Mouse (Mus musculus): ENCODE results near the gene Kbtbd4. TPM values are rescaled to one million over a fixed set of nuclear protein-coding genes. Genes with fewer than 3 reads are reported as not detected.

Kbtbd4 gene
- polyA plus RNA-seq (2015; fragmentation: Nextera tagmentation; extraction: Ambion mirVana): 29.7 and 32.4 TPM in 2 replicates

DNA sequence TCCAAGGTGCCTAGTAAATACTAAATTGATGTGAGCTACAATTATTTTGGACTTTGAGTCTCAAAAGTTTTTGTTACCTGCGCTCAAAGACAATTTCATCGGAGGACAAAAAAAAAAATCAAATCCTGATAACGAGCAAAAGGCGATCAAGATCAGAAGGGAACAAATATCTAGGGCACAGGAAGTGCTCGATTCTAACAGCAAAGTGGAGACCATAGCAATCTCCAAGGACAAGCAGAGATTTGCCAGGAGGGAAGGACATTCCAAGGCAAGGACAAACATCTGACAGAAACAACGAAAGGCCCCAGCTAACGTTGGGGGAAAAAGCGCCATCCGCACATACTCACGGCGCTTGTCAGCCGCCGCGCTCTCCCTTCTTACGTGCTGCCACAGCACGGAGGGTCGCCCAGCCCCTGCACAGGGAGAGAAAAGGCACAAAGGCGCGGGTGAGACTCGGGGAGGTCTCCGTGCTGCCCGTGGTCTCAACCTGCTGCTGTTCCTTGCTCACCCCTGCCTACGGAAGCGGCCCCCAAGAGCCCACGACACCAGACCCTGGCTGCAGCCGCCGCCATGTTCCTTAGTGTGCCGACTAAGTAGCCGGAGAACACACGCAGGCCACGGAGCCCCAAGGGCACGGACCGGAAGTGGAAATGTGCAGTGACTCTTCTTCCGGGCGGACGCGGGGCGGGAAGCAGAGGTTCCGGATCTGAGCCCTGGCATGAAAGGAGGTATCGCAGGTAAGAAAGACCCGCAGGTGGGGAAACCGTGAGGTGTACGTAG lies at the start of gene Kbtbd4, which contains the start of gene Ndufs3:
Gene Kbtbd4 (plus strand): TSS at position 665 of the 780 bp plus-strand sequence.
Gene Ndufs3 (minus strand): TSS at position 752 of the 780 bp plus-strand sequence.
- peak; percentile 90 for ATAC-seq (ENCODE audit: insufficient read depth, low FRiP score)
- WGBS: under 1% methylated on average over 43 of the region's 43 CpGs
- H3K36me3 ChIP-seq (ENCODE audit: control insufficient read depth, insufficient read depth, low read length): peaks cover 5% of the 10 kb centered on the region; the same call in 1 of the 2 replicates
- peaks cover 19% of the 10 kb centered on the region for H3K4me1 ChIP-seq (ENCODE audit: control insufficient read depth, insufficient read depth, low read length)
- H3K27me3 ChIP-seq (ENCODE audit: control insufficient read depth, insufficient read depth, low read length): no peaks in the 10 kb centered on the region
- no peaks in the 10 kb centered on the region for H3K9me3 ChIP-seq (replicated peaks; ENCODE audit: control insufficient read depth, low read length)
- H3K9ac ChIP-seq (ENCODE audit: low read length): peak within 1 kb of the TSS; percentile 94
- H3K4me3 ChIP-seq (replicated peaks; ENCODE audit: low read length): peak within 1 kb of the TSS; percentile 75
- H3K27ac ChIP-seq (ENCODE audit: low read length): peak within 1 kb of the TSS; percentile 90
- H3K4me2 ChIP-seq (ENCODE audit: low read depth, low read length): peak within 1 kb of the TSS; percentile 73

DNA sequence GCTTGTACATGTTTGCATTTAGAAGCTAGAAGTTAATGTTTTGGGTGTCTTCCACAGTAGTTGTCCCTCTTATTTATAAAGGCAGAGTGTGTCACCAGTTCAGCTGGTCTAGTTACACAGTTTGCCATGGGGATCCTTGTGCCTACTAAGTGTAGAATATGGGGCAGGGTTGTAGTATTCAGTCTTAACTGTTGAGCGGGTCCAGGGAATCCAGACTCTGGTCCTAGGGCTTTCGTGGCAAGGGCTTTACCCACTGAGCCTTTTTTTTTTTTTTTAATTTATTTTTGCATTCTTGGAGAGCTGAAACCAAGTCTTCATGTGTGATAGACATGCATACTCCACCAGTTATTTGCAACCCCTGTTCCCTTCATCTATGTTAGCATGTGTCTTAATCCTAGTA lies 43.1 kb upstream of the Kbtbd4 start:
- Histone ChIP-seq H3K4me3 (replicated peaks; ENCODE audit: low read length) (no peak overlapping the region), H3K27me3 (ENCODE audit: control insufficient read depth, insufficient read depth, low read length) (no peaks in the 10 kb centered on the region), H3K9me3 (replicated peaks; ENCODE audit: control insufficient read depth, low read length) (no peaks in the 10 kb centered on the region), H3K36me3 (ENCODE audit: control insufficient read depth, insufficient read depth, low read length) (peaks cover 28% of the 10 kb centered on the region), H3K27ac (ENCODE audit: low read length) (no peak overlapping the region), H3K4me1 (ENCODE audit: control insufficient read depth, insufficient read depth, low read length) (no peaks in the 10 kb centered on the region), H3K4me2 (ENCODE audit: low read depth, low read length) (no peak overlapping the region), H3K9ac (ENCODE audit: low read length) (no peak overlapping the region)
- ATAC-seq (ENCODE audit: insufficient read depth, low FRiP score): no peak
- WGBS: 95% methylated on average over 2 of the region's 2 CpGs

DNA sequence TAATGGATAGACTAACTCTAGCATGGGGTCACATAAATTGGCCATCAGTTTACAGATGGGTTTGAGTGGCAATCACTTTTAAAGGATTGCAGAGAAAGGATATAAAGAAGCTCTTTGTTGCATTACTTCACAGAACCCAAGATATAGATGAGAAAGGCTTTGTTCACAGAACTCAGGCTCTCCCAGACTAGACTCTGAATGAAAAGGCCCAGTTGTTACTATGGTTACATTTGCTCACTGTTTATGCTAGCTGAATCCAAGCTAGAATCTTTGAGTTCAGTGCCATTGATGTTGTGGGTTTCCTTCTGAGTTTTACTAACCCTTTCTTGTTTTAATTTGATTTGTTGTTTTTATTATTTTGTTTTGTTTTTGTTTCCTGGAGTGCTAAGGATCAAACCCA lies 40.4 kb upstream of the Kbtbd4 start:
- Histone ChIP-seq H3K27ac (ENCODE audit: low read length) (no peak overlapping the region), H3K9ac (ENCODE audit: low read length) (no peak overlapping the region), H3K36me3 (ENCODE audit: control insufficient read depth, insufficient read depth, low read length) (peaks cover 28% of the 10 kb centered on the region), H3K27me3 (ENCODE audit: control insufficient read depth, insufficient read depth, low read length) (no peaks in the 10 kb centered on the region), H3K4me2 (ENCODE audit: low read depth, low read length) (no peak overlapping the region), H3K9me3 (replicated peaks; ENCODE audit: control insufficient read depth, low read length) (no peaks in the 10 kb centered on the region), H3K4me1 (ENCODE audit: control insufficient read depth, insufficient read depth, low read length) (no peaks in the 10 kb centered on the region), H3K4me3 (replicated peaks; ENCODE audit: low read length) (no peak overlapping the region)
- ATAC-seq (ENCODE audit: insufficient read depth, low FRiP score): no peak

DNA sequence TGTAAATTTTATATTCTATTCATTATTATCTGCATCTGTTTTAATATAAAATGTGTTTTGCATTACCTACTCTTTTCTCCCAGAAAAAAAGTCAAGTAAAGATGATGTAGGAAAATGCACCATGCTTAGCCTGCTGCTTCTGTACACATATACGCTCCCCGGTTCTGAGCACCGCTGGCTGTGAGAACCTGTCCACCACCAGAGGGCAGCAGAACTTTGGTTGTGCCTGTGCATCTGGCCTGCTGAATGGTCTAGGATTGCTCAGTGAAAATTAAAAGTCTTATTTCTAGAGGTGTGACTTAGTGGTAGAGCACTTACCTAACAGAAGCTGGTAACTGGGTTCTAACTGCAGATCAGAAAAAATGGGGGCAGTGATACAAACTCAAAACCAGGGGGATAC lies 38.0 kb upstream of the Kbtbd4 start:
- Histone ChIP-seq H3K36me3 (ENCODE audit: control insufficient read depth, insufficient read depth, low read length) (peaks cover 27% of the 10 kb centered on the region), H3K4me3 (replicated peaks; ENCODE audit: low read length) (no peak overlapping the region), H3K27ac (ENCODE audit: low read length) (no peak overlapping the region), H3K4me1 (ENCODE audit: control insufficient read depth, insufficient read depth, low read length) (peaks cover 10% of the 10 kb centered on the region), H3K9ac (ENCODE audit: low read length) (no peak overlapping the region), H3K9me3 (replicated peaks; ENCODE audit: control insufficient read depth, low read length) (no peaks in the 10 kb centered on the region), H3K27me3 (ENCODE audit: control insufficient read depth, insufficient read depth, low read length) (no peaks in the 10 kb centered on the region), H3K4me2 (ENCODE audit: low read depth, low read length) (no peak overlapping the region)
- 15% methylated on average over 3 of the region's 3 CpGs for whole genome bisulfite sequencing
- peak; percentile 85; the same call in 1 of the 2 replicates for ATAC-seq (ENCODE audit: insufficient read depth, low FRiP score)

DNA sequence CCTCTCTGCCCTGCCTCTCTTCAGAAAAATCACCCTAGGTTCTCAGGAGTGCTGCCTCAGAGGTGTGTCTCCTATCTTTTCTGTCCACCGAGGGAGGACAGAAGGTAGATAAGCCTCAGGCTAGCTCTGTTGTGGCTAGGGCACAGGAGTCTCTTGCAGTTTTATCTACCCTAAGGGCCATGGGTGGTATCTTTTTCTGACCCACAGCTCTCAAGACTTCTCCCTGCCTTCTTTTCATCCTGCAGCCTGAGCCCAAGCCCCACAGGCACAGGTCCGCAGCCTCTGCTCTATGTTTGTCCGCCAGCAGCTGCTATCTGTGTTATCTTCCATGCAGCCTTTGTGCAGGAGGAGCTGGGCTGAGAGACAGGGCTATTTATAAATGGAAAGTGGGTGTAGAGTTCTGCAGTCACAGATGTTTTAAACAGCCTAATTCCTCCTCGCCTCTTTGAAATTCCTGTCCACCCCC lies 34.4 kb upstream of the Kbtbd4 start:
- H3K4me1 ChIP-seq (ENCODE audit: control insufficient read depth, insufficient read depth, low read length): peaks cover 10% of the 10 kb centered on the region
- H3K27me3 ChIP-seq (ENCODE audit: control insufficient read depth, insufficient read depth, low read length): no peaks in the 10 kb centered on the region
- 9% methylated on average over 4 of the region's 4 CpGs for WGBS
- H3K9ac ChIP-seq (ENCODE audit: low read length): no peak overlapping the region
- no peak overlapping the region for H3K4me2 ChIP-seq (ENCODE audit: low read depth, low read length)
- H3K9me3 ChIP-seq (replicated peaks; ENCODE audit: control insufficient read depth, low read length): no peaks in the 10 kb centered on the region
- H3K27ac ChIP-seq (ENCODE audit: low read length): no peak overlapping the region
- peak; percentile 78 for ATAC-seq (ENCODE audit: insufficient read depth, low FRiP score)
- H3K36me3 ChIP-seq (ENCODE audit: control insufficient read depth, insufficient read depth, low read length): peaks cover 9% of the 10 kb centered on the region
- H3K4me3 ChIP-seq (replicated peaks; ENCODE audit: low read length): no peak overlapping the region

DNA sequence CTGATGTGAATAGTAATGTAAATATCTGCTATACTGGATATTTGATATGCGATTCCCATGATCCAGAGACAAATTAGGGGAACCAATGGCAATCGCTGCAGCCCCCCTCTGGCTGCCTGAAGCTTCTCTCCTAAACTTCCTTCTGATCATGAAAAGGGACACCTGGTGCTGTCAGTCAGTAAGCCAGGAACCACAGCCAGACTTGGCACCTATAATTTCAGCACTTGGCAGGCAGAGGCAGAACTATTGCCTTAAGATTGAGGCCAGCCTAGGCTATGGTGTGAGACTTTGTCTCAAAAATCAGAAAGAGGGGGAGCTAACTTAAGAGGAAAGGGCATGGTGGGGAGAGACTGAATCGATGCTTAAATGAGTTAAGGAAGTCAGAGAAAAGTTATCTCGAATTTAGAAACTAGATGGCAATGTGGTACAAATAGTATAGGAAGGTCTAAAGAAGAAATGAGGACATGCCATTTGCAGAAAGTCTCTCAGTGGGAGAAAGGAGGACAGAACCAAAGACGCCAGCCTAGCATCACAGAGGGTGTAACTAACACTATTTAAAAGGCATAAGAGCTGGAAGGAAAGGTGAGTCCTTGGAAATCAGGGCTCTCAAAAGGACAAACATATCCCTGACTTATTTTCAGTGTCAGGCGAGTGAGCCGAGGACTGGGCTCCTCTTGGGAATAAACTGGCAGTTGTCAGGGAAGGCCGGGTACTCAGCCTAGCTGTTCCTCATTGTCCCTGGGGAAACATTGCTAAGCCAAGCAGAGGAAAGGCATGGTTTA lies 33.2 kb upstream of the Kbtbd4 start:
- H3K27ac ChIP-seq (ENCODE audit: low read length): no peak overlapping the region
- no peak overlapping the region for H3K4me2 ChIP-seq (ENCODE audit: low read depth, low read length)
- no peaks in the 10 kb centered on the region for H3K9me3 ChIP-seq (replicated peaks; ENCODE audit: control insufficient read depth, low read length)
- no peak overlapping the region for H3K9ac ChIP-seq (ENCODE audit: low read length)
- WGBS: 60% methylated on average over 8 of the region's 8 CpGs
- H3K4me3 ChIP-seq (replicated peaks; ENCODE audit: low read length): no peak overlapping the region
- no peaks in the 10 kb centered on the region for H3K36me3 ChIP-seq (ENCODE audit: control insufficient read depth, insufficient read depth, low read length)
- ATAC-seq (ENCODE audit: insufficient read depth, low FRiP score): no peak
- H3K27me3 ChIP-seq (ENCODE audit: control insufficient read depth, insufficient read depth, low read length): no peaks in the 10 kb centered on the region
- H3K4me1 ChIP-seq (ENCODE audit: control insufficient read depth, insufficient read depth, low read length): peaks cover 10% of the 10 kb centered on the region

DNA sequence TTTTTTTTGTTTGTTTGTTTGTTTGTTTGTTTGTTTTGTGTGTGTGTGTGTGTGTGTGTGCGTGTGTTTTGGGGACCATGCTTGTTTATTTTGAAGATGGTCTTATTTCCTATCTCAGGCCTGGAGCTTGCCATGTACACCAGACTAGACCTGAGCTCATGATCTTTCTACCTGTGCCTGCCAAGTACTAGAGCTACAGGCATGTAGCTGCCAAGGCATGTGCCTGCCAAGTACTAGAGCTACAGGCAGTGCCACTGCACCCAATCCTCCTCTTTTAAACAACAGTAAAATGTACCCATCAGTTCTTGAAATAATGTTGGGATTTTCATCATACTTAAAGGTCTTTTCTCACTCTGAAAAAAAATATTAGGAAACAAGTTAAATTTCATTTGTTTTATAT lies 30.5 kb upstream of the Kbtbd4 start:
- Histone ChIP-seq H3K27ac (ENCODE audit: low read length) (no peak overlapping the region), H3K36me3 (ENCODE audit: control insufficient read depth, insufficient read depth, low read length) (no peaks in the 10 kb centered on the region), H3K9ac (ENCODE audit: low read length) (no peak overlapping the region), H3K9me3 (replicated peaks; ENCODE audit: control insufficient read depth, low read length) (no peaks in the 10 kb centered on the region), H3K4me2 (ENCODE audit: low read depth, low read length) (no peak overlapping the region), H3K4me3 (replicated peaks; ENCODE audit: low read length) (no peak overlapping the region), H3K4me1 (ENCODE audit: control insufficient read depth, insufficient read depth, low read length) (peaks cover 10% of the 10 kb centered on the region), H3K27me3 (ENCODE audit: control insufficient read depth, insufficient read depth, low read length) (no peaks in the 10 kb centered on the region)
- no peak for ATAC-seq (ENCODE audit: insufficient read depth, low FRiP score)
- 71% methylated on average over 1 of the region's 1 CpGs for WGBS

DNA sequence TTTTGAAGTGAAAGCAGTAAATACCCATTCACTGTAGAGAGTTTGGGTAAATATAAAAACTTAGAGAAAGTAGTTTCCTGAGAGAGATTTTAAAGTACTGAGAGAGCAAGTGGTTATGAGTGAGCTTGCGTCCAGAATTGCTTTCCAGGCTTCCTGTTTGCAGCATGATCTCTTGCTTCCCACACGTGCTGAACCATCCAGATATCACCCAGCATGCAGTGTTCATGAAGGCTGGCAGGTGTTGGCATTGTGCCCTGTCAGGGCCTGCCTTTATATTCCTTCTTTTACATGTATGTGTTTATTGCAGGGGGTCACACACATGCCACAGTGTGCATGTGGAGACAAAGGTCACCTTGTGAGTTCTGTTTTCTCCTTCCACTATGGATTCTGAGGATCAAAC lies 29.3 kb upstream of the Kbtbd4 start:
- no peak overlapping the region for H3K4me3 ChIP-seq (replicated peaks; ENCODE audit: low read length)
- no peaks in the 10 kb centered on the region for H3K36me3 ChIP-seq (ENCODE audit: control insufficient read depth, insufficient read depth, low read length)
- ATAC-seq (ENCODE audit: insufficient read depth, low FRiP score): no peak
- H3K9me3 ChIP-seq (replicated peaks; ENCODE audit: control insufficient read depth, low read length): no peaks in the 10 kb centered on the region
- no peak overlapping the region for H3K27ac ChIP-seq (ENCODE audit: low read length)
- peaks cover 4% of the 10 kb centered on the region for H3K4me1 ChIP-seq (ENCODE audit: control insufficient read depth, insufficient read depth, low read length)
- no peak overlapping the region for H3K9ac ChIP-seq (ENCODE audit: low read length)
- H3K27me3 ChIP-seq (ENCODE audit: control insufficient read depth, insufficient read depth, low read length): no peaks in the 10 kb centered on the region
- WGBS: 63% methylated on average over 2 of the region's 2 CpGs
- H3K4me2 ChIP-seq (ENCODE audit: low read depth, low read length): no peak overlapping the region

Data from stomach, embryonic 16.5 days (tissue).